Mouse (Mus musculus) lung, embryonic 14.5 days (tissue): ENCODE measurements around the gene H2-DMa. TPM values are rescaled to one million over a fixed set of nuclear protein-coding genes. Genes with fewer than 3 reads are reported as not detected.

Experiments used
- ATAC-seq: fragments of 200-750 bp; cut with Nextera tagmentation; 2 replicates; pipeline ENCODE4 v1.8.0; 2017; ENCODE audit warnings: mild to moderate bottlenecking, moderate TSS enrichment, moderate library complexity; ENCODE audit not compliant: insufficient read depth
- DNase-seq: peaks from one replicate; pipeline ENCODE4 v3.0.0-alpha.2; 2015
- H3K27ac ChIP-seq: fragments of 300-500 bp; sonication (generic); 2 replicates; pipeline ENCODE4 v1.5.1; 2014; ENCODE audit warnings: low read depth, mild to moderate bottlenecking, moderate library complexity
- H3K27me3 ChIP-seq: fragments of 300-500 bp; sonication (generic); 2 replicates; pipeline ENCODE4 v1.6.1; 2014; ENCODE audit warnings: low read length, control low read depth; ENCODE audit not compliant: insufficient read depth
- H3K36me3 ChIP-seq: fragments of 300-500 bp; sonication (generic); 2 replicates; pipeline ENCODE4 v1.6.1; 2014; ENCODE audit warnings: control low read depth; ENCODE audit not compliant: insufficient read depth
- H3K4me1 ChIP-seq: fragments of 300-500 bp; sonication (generic); 2 replicates; pipeline ENCODE4 v1.6.1; 2014; ENCODE audit warnings: antibody characterized with exemption, control low read depth; ENCODE audit not compliant: insufficient read depth
- H3K4me2 ChIP-seq: fragments of 300-500 bp; sonication (generic); 2 replicates; pipeline ENCODE4 v1.6.1; 2014; ENCODE audit warnings: mild to moderate bottlenecking
- H3K4me3 ChIP-seq: fragments of 300-500 bp; sonication (generic); 2 replicates; pipeline ENCODE4 v1.5.1; 2014; ENCODE audit warnings: low read depth, low read length
- H3K9ac ChIP-seq: fragments of 300-500 bp; sonication (generic); 2 replicates; pipeline ENCODE4 v1.6.1; 2014
- H3K9me3 ChIP-seq: fragments of 300-500 bp; sonication (generic); 2 replicates; pipeline ENCODE4 v1.6.1; 2016; ENCODE audit warnings: low read depth, low read length, control low read depth
- CTCF ChIP-seq: IDR thresholded peaks from 2 replicates; pipeline ENCODE4 v1.5.1; 2016; ENCODE audit warnings: antibody characterized with exemption, low read depth
- WGBS: fragments of 180-500 bp; shearing (Covaris S2); extraction: QIAGEN DNeasy Blood & Tissue Kit; methylation state at CpG from one replicate; pipeline ENCODE4 v1.1.7; 2014; 5-methylcytosine and 5-hydroxymethylcytosine counted together
- polyA plus RNA-seq: library from polyadenylated mRNA; unstranded; fragments of >200 nt; fragmentation: Nextera tagmentation; extraction: Ambion mirVana; gene quantifications from 2 replicates; pipeline ENCODE4 v1.2.1, GENCODE M21; 2014

H2-DMa gene
- polyA plus RNA-seq, 1 experiment from 2014 or later = 9.8 TPM

GRCm38 (mm10) chr17:34133289-34133688 is 13.9 kb downstream of the H2-DMa start:
- 0 out of 2 replicates have a peak, but pooled peaks cover 8% of the 10 kb centered on the region for H3K4me1 ChIP-seq
- peaks cover 4% of the 10 kb centered on the region; the same call in 1 of the 2 replicates for H3K27me3 ChIP-seq
- ATAC-seq = no peak
- no peak overlapping the region for H3K4me2 ChIP-seq
- H3K36me3 ChIP-seq = no peaks in the 10 kb centered on the region
- no peaks in the 10 kb centered on the region for H3K9me3 ChIP-seq
- H3K27ac ChIP-seq = no peak overlapping the region
- peak; percentile 51 for TF ChIP-seq CTCF
- H3K9ac ChIP-seq = no peak overlapping the region
- DNase-seq = no peak
- H3K4me3 ChIP-seq = no peak overlapping the region
- 76% methylated on average over 11 of the region's 11 CpGs for whole genome bisulfite sequencing

- Histone ChIP-seq H3K27ac (no peak overlapping the region), H3K9me3 (no peaks in the 10 kb centered on the region), H3K4me2 (no peak overlapping the region), H3K4me3 (no peak overlapping the region), H3K27me3 (peaks cover 11% of the 10 kb centered on the region), H3K9ac (no peak overlapping the region), H3K4me1 (0 out of 2 replicates have a peak, but pooled peaks cover 1% of the 10 kb centered on the region), H3K36me3 (no peaks in the 10 kb centered on the region)
- DNase-seq (no peak), ATAC-seq (no peak)
- 73% methylated on average over 3 of the region's 3 CpGs for whole genome bisulfite sequencing
- TF ChIP-seq CTCF = no peak
These were observed 15.1 kb downstream of the H2-DMa start for GRCm38 (mm10) chr17:34134451-34134850.

GRCm38 (mm10) chr17:34135297-34136224 is 16.2 kb downstream of the H2-DMa start:
- Histone ChIP-seq H3K4me1 (no peaks in the 10 kb centered on the region), H3K9ac (no peak overlapping the region), H3K9me3 (no peaks in the 10 kb centered on the region), H3K27me3 (peaks cover 19% of the 10 kb centered on the region), H3K4me2 (peak overlapping the region; percentile 77), H3K36me3 (no peaks in the 10 kb centered on the region), H3K27ac (no peak overlapping the region), H3K4me3 (peak overlapping the region; percentile 31)
- peak; percentile 100 for DNase-seq
- WGBS = 6% methylated on average over 31 of the region's 31 CpGs
- peak; percentile 100 for TF ChIP-seq CTCF
- peak; percentile 98 for ATAC-seq

- H3K4me2 ChIP-seq = no peak overlapping the region
- no peak for TF ChIP-seq CTCF
These were observed 18.3 kb downstream of the H2-DMa start for GRCm38 (mm10) chr17:34137601-34138000.

GRCm38 (mm10) chr17:34138655-34139054 is 19.3 kb downstream of the H2-DMa start:
- DNase-seq = no peak
- Histone ChIP-seq H3K27me3 (peaks cover 22% of the 10 kb centered on the region), H3K9me3 (no peaks in the 10 kb centered on the region), H3K4me1 (no peaks in the 10 kb centered on the region), H3K9ac (no peak overlapping the region), H3K27ac (no peak overlapping the region), H3K36me3 (no peaks in the 10 kb centered on the region), H3K4me3 (no peak overlapping the region), H3K4me2 (peak overlapping the region; percentile 60; the same call in 1 of the 2 replicates)
- TF ChIP-seq CTCF = no peak
- 73% methylated on average over 7 of the region's 7 CpGs for WGBS
- no peak for ATAC-seq

More at GRCm38 (mm10) chr17:34137601-34138000, 18.3 kb downstream of the H2-DMa start:
- Histone ChIP-seq H3K36me3 (no peaks in the 10 kb centered on the region), H3K4me3 (no peak overlapping the region), H3K27me3 (peaks cover 22% of the 10 kb centered on the region), H3K27ac (no peak overlapping the region), H3K4me1 (no peaks in the 10 kb centered on the region), H3K9me3 (no peaks in the 10 kb centered on the region), H3K9ac (no peak overlapping the region)
- DNase-seq (no peak), ATAC-seq (no peak)
- WGBS = 59% methylated on average over 7 of the region's 7 CpGs

GRCm38 (mm10) chr17:34139416-34139815 is 20.1 kb downstream of the H2-DMa start:
- peak; percentile 19; the same call in 1 of the 2 replicates for ATAC-seq
- no peak for TF ChIP-seq CTCF
- H3K4me3 ChIP-seq = peak overlapping the region; percentile 22
- DNase-seq = peak; percentile 80
- H3K36me3 ChIP-seq = no peaks in the 10 kb centered on the region
- H3K27me3 ChIP-seq = peaks cover 22% of the 10 kb centered on the region
- H3K4me2 ChIP-seq = peak overlapping the region; percentile 60
- no peaks in the 10 kb centered on the region for H3K4me1 ChIP-seq
- no peaks in the 10 kb centered on the region for H3K9me3 ChIP-seq
- H3K27ac ChIP-seq = no peak overlapping the region
- WGBS = under 1% methylated on average over 16 of the region's 16 CpGs
- no peak overlapping the region for H3K9ac ChIP-seq

- no peaks in the 10 kb centered on the region for H3K4me1 ChIP-seq
These were observed 20.9 kb downstream of the H2-DMa start for GRCm38 (mm10) chr17:34140240-34140639.

More at GRCm38 (mm10) chr17:34140240-34140639, 20.9 kb downstream of the H2-DMa start:
- H3K27me3 ChIP-seq = peaks cover 22% of the 10 kb centered on the region
- H3K4me3 ChIP-seq = no peak overlapping the region
- H3K9ac ChIP-seq = no peak overlapping the region
- H3K27ac ChIP-seq = no peak overlapping the region
- no peaks in the 10 kb centered on the region for H3K9me3 ChIP-seq
- no peak overlapping the region for H3K4me2 ChIP-seq
- ATAC-seq = no peak
- 7% methylated on average over 5 of the region's 5 CpGs for WGBS
- no peak for DNase-seq
- TF ChIP-seq CTCF = no peak
- H3K36me3 ChIP-seq = no peaks in the 10 kb centered on the region
